Mouse (Mus musculus) ES-Bruce4 (cell line): ENCODE results near the gene Caprin1. TPM values are rescaled to one million over a fixed set of nuclear protein-coding genes. Genes with fewer than 3 reads are reported as not detected.

Source experiments
- H3K27ac ChIP-seq: 2 replicates; pipeline ENCODE4 v1.5.1; 2012; ENCODE audit warnings: low read length, inconsistent platforms; ENCODE audit not compliant: insufficient read depth
- H3K27me3 ChIP-seq: 2 replicates; pipeline ENCODE4 v1.6.1; 2012; ENCODE audit warnings: mild to moderate bottlenecking, low read length, inconsistent platforms; ENCODE audit not compliant: control insufficient read depth, poor library complexity, insufficient read depth, severe bottlenecking
- H3K36me3 ChIP-seq: 2 replicates; pipeline ENCODE4 v1.6.1; 2012; ENCODE audit warnings: inconsistent platforms, mild to moderate bottlenecking, low read length, moderate library complexity; ENCODE audit not compliant: control insufficient read depth, poor library complexity, insufficient read depth, severe bottlenecking
- H3K4me1 ChIP-seq: one replicate; pipeline ENCODE4 v1.8.1; 2011; ENCODE audit warnings: low read length; ENCODE audit not compliant: control insufficient read depth, insufficient read depth
- H3K4me3 ChIP-seq: 2 replicates; pipeline ENCODE4 v1.5.1; 2011; ENCODE audit warnings: low read depth, mild to moderate bottlenecking, low read length
- H3K9ac ChIP-seq: 2 replicates; pipeline ENCODE4 v1.6.1; 2012; ENCODE audit warnings: low read depth, mild to moderate bottlenecking, inconsistent platforms; ENCODE audit not compliant: poor library complexity, severe bottlenecking
- H3K9me3 ChIP-seq: replicated peaks from 2 replicates; pipeline ENCODE4 v1.6.1; 2012; ENCODE audit warnings: mild to moderate bottlenecking, low read length, inconsistent platforms; ENCODE audit not compliant: control insufficient read depth, poor library complexity, insufficient read depth, severe bottlenecking
- CTCF ChIP-seq: IDR thresholded peaks from one replicate; pipeline ENCODE4 v1.8.1; 2011; ENCODE audit warnings: low read depth, low read length
- EP300 ChIP-seq: IDR thresholded peaks from 2 replicates; pipeline ENCODE4 v1.6.1; 2011; ENCODE audit warnings: low read depth, low read length; ENCODE audit not compliant: insufficient read depth
- POLR2A ChIP-seq: IDR thresholded peaks from one replicate; pipeline ENCODE4 v1.8.1; 2011; ENCODE audit warnings: low read length; ENCODE audit not compliant: insufficient read depth
- polyA plus RNA-seq: library from polyadenylated mRNA; stranded (reverse); fragments of >200 nt; gene quantifications from 2 replicates; pipeline ENCODE4 v1.2.4, GENCODE M21; 2011; ENCODE audit warnings: low read depth; ENCODE audit not compliant: missing spikeins, insufficient read depth, insufficient read length

Gene Caprin1
- polyA plus RNA-seq, 1 experiment: 550 TPM

GRCm38 (mm10) chr2:103792009-103792408, 5.4 kb downstream of the Caprin1 start:
- 0 out of 2 replicates have a peak overlapping the region, but pooled peaks have one; percentile 37 for H3K9ac ChIP-seq
- TF ChIP-seq EP300 (no peak), POLR2A (no peak)
- 0 out of 2 replicates have a peak overlapping the region, but pooled peaks have one; percentile 58 for H3K27ac ChIP-seq
- no peaks in the 10 kb centered on the region for H3K4me1 ChIP-seq
- H3K4me3 ChIP-seq: no peak overlapping the region
- peaks cover 50% of the 10 kb centered on the region for H3K36me3 ChIP-seq
- no peaks in the 10 kb centered on the region for H3K27me3 ChIP-seq
- H3K9me3 ChIP-seq: no peaks in the 10 kb centered on the region

GRCm38 (mm10) chr2:103785735-103786134, 11.7 kb downstream of the Caprin1 start:
- Histone ChIP-seq H3K27me3 (no peaks in the 10 kb centered on the region), H3K27ac (no peak overlapping the region), H3K9ac (no peak overlapping the region), H3K36me3 (peaks cover 50% of the 10 kb centered on the region), H3K4me1 (no peaks in the 10 kb centered on the region), H3K9me3 (no peaks in the 10 kb centered on the region), H3K4me3 (no peak overlapping the region)
- no peak for TF ChIP-seq POLR2A
- TF ChIP-seq CTCF: no peak
- no peak for TF ChIP-seq EP300

- Histone ChIP-seq H3K9me3 (no peaks in the 10 kb centered on the region), H3K27ac (no peak overlapping the region), H3K27me3 (no peaks in the 10 kb centered on the region), H3K4me3 (no peak overlapping the region), H3K9ac (no peak overlapping the region), H3K4me1 (no peaks in the 10 kb centered on the region), H3K36me3 (peaks cover 51% of the 10 kb centered on the region)
- TF ChIP-seq POLR2A: no peak
- TF ChIP-seq EP300: no peak
- peak; percentile 43 for TF ChIP-seq CTCF
Measured at GRCm38 (mm10) chr2:103784621-103785020, 12.8 kb downstream of the Caprin1 start.

GRCm38 (mm10) chr2:103762492-103762891, 35.0 kb downstream of the Caprin1 start:
- no peaks in the 10 kb centered on the region for H3K4me1 ChIP-seq
- no peak overlapping the region for H3K4me3 ChIP-seq
- no peak overlapping the region for H3K27ac ChIP-seq
- no peak for TF ChIP-seq EP300
- no peak for TF ChIP-seq CTCF
- no peak for TF ChIP-seq POLR2A
- H3K27me3 ChIP-seq: no peaks in the 10 kb centered on the region
- H3K36me3 ChIP-seq: peaks cover 29% of the 10 kb centered on the region
- no peaks in the 10 kb centered on the region for H3K9me3 ChIP-seq
- H3K9ac ChIP-seq: no peak overlapping the region

- peaks cover 28% of the 10 kb centered on the region for H3K36me3 ChIP-seq
- no peaks in the 10 kb centered on the region for H3K27me3 ChIP-seq
- no peak for TF ChIP-seq EP300
- no peak for TF ChIP-seq POLR2A
- TF ChIP-seq CTCF: no peak
- H3K27ac ChIP-seq: no peak overlapping the region
- no peaks in the 10 kb centered on the region for H3K4me1 ChIP-seq
- no peak overlapping the region for H3K4me3 ChIP-seq
- H3K9me3 ChIP-seq: no peaks in the 10 kb centered on the region
- H3K9ac ChIP-seq: no peak overlapping the region
Measured at GRCm38 (mm10) chr2:103761993-103762392, 35.5 kb downstream of the Caprin1 start.

GRCm38 (mm10) chr2:103760906-103761716, 36.3 kb downstream of the Caprin1 start, which contains the start of gene Nat10:
TSS of gene Nat10 (minus strand) at chr2:103761270.
- Histone ChIP-seq H3K27ac (peak within 1 kb of the TSS; percentile 36), H3K27me3 (no peaks in the 10 kb centered on the region), H3K9ac (peak within 1 kb of the TSS; percentile 69), H3K4me1 (no peaks in the 10 kb centered on the region), H3K9me3 (no peaks in the 10 kb centered on the region), H3K4me3 (peak within 1 kb of the TSS; percentile 89), H3K36me3 (peaks cover 27% of the 10 kb centered on the region)
- TF ChIP-seq POLR2A: peak; percentile 37
- peak; percentile 55; the same call in 1 of the 2 replicates for TF ChIP-seq EP300
- no peak for TF ChIP-seq CTCF
